Mouse (Mus musculus) hindbrain, embryonic 11.5 days (tissue): Measurements from ENCODE around the gene Cep131. TPM values are rescaled to one million over a fixed set of nuclear protein-coding genes. Genes with fewer than 3 reads are reported as not detected.

Experiments used
- ATAC-seq: fragments of 200-750 bp; cut with Nextera tagmentation; 2 replicates; pipeline ENCODE4 v1.8.0; 2017; ENCODE audit warnings: mild to moderate bottlenecking, moderate TSS enrichment, moderate library complexity; ENCODE audit not compliant: low FRiP score
- DNase-seq: peaks from one replicate; pipeline ENCODE4 v3.0.0-alpha.2; 2015; ENCODE audit warnings: low spot score
- H3K27ac ChIP-seq: fragments of 300-500 bp; sonication (generic); 2 replicates; pipeline ENCODE4 v1.5.1; 2014; ENCODE audit warnings: mild to moderate bottlenecking, low read depth, low read length
- H3K27me3 ChIP-seq: fragments of 300-500 bp; sonication (generic); 2 replicates; pipeline ENCODE4 v1.6.1; 2014; ENCODE audit warnings: mild to moderate bottlenecking, low read length, moderate library complexity, mixed read lengths; ENCODE audit not compliant: control insufficient read depth, insufficient read depth
- H3K36me3 ChIP-seq: fragments of 300-500 bp; sonication (generic); 2 replicates; pipeline ENCODE4 v1.6.1; 2014; ENCODE audit warnings: mild to moderate bottlenecking, low read length, moderate library complexity, mixed read lengths; ENCODE audit not compliant: control insufficient read depth, insufficient read depth
- H3K4me1 ChIP-seq: fragments of 300-500 bp; sonication (generic); replicated peaks from 2 replicates; pipeline ENCODE4 v1.6.1; 2014; ENCODE audit warnings: low read length, mixed read lengths; ENCODE audit not compliant: control insufficient read depth, insufficient read depth
- H3K4me2 ChIP-seq: fragments of 300-500 bp; sonication (generic); replicated peaks from 2 replicates; pipeline ENCODE4 v1.6.1; 2014; ENCODE audit warnings: mild to moderate bottlenecking, low read depth, low read length
- H3K4me3 ChIP-seq: fragments of 300-500 bp; sonication (generic); 2 replicates; pipeline ENCODE4 v1.5.1; 2014; ENCODE audit warnings: low read depth, low read length
- H3K9ac ChIP-seq: fragments of 300-500 bp; sonication (generic); 2 replicates; pipeline ENCODE4 v1.6.1; 2014; ENCODE audit warnings: low read depth, low read length
- H3K9me3 ChIP-seq: fragments of 300-500 bp; sonication (generic); 2 replicates; pipeline ENCODE4 v1.6.1; 2016; ENCODE audit warnings: low read length; ENCODE audit not compliant: control insufficient read depth
- WGBS: fragments of 180-500 bp; shearing (Covaris S2); extraction: QIAGEN DNeasy Blood & Tissue Kit; methylation state at CpG from one replicate; pipeline ENCODE4 v1.1.7; 2014; 5-methylcytosine and 5-hydroxymethylcytosine counted together
- polyA plus RNA-seq: library from polyadenylated mRNA; unstranded; fragments of >200 nt; fragmentation: Nextera tagmentation; extraction: Ambion mirVana; gene quantifications from 2 replicates; pipeline ENCODE4 v1.2.1, GENCODE M21; 2014

Gene Cep131
- polyA plus RNA-seq, 1 experiment from 2014 or later = 24.6 TPM

DNA sequence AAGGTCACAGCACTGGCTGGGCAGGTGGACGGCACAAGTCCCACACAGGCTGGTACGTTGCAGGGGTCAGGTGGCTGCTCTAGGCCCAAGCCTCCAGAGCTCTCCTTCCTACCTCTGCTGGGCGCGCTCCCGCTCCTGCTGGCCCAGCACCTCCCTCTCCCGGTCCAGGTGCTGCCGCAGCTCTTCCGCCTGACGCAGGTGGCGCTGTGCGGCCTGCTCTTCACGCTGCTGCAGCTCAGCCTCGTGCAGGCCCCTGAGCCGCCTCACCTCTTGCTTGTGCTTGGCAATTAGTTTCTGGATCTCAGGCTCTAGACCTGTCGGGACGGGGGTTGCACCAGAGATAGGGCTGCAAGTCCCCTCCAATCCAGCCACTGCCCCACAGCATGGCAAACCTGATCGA, 18.8 kb downstream of the Cep131 start:
- no peak overlapping the region for H3K4me3 ChIP-seq
- H3K9me3 ChIP-seq = no peaks in the 10 kb centered on the region
- H3K4me2 ChIP-seq = no peak overlapping the region
- no peak for ATAC-seq
- H3K4me1 ChIP-seq = no peaks in the 10 kb centered on the region
- no peak overlapping the region for H3K9ac ChIP-seq
- WGBS = 57% methylated on average over 17 of the region's 17 CpGs
- H3K27ac ChIP-seq = no peak overlapping the region
- no peak for DNase-seq
- H3K36me3 ChIP-seq = peaks cover 5% of the 10 kb centered on the region; the same call in 1 of the 2 replicates
- H3K27me3 ChIP-seq = 0 out of 2 replicates have a peak, but pooled peaks cover 3% of the 10 kb centered on the region

DNA sequence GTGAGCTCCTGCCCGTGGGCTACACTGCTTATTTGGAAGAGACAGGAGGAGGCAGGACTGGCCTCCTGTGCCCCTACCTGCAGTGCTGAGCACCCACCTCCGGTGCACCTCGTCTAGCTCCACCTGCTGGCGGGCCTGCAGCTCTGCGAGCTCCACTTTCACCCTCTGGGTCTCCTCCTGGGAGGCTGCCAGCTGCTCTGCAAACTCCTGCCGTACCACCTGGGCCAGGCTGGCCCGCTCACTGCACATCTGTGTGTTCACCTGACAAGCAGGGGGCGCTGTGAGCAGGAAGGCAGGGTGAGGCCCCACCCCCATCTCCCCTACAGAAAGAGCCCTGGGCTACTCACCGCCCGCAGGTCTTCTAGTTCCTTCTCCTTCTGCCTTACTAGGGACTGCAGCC, 21.3 kb downstream of the Cep131 start:
- Histone ChIP-seq H3K27me3 (0 out of 2 replicates have a peak, but pooled peaks cover under 1% of the 10 kb centered on the region), H3K9ac (no peak overlapping the region), H3K4me1 (no peaks in the 10 kb centered on the region), H3K36me3 (peaks cover 3% of the 10 kb centered on the region; the same call in 1 of the 2 replicates), H3K9me3 (no peaks in the 10 kb centered on the region), H3K27ac (no peak overlapping the region), H3K4me3 (no peak overlapping the region), H3K4me2 (no peak overlapping the region)
- DNase-seq = peak; percentile 60
- 45% methylated on average over 10 of the region's 10 CpGs for WGBS
- no peak for ATAC-seq

DNA sequence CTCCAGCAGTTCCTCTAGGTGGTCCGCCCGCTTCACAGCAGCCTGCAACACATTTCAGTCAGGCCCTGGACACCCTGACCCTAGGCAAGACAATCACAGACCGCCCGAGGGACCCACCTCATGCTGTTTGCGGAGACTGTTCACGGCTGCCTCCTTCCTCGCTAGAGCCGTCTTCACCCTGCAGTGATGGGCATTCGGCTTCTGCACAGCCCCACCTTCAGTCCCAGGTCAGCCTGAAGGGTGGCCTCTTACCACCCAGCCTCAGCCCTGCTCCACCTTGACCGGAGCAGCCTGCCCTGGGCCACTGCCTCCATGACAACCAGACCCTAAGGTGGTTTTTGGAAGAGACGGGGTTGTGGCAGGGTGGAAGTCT, 22.0 kb downstream of the Cep131 start:
- DNase-seq = no peak
- no peak overlapping the region for H3K9ac ChIP-seq
- 87% methylated on average over 11 of the region's 11 CpGs for WGBS
- no peaks in the 10 kb centered on the region for H3K4me1 ChIP-seq
- H3K36me3 ChIP-seq = peaks cover 3% of the 10 kb centered on the region; the same call in 1 of the 2 replicates
- no peak overlapping the region for H3K4me3 ChIP-seq
- ATAC-seq = no peak
- no peaks in the 10 kb centered on the region for H3K27me3 ChIP-seq
- no peak overlapping the region for H3K4me2 ChIP-seq
- no peak overlapping the region for H3K27ac ChIP-seq
- no peaks in the 10 kb centered on the region for H3K9me3 ChIP-seq

DNA sequence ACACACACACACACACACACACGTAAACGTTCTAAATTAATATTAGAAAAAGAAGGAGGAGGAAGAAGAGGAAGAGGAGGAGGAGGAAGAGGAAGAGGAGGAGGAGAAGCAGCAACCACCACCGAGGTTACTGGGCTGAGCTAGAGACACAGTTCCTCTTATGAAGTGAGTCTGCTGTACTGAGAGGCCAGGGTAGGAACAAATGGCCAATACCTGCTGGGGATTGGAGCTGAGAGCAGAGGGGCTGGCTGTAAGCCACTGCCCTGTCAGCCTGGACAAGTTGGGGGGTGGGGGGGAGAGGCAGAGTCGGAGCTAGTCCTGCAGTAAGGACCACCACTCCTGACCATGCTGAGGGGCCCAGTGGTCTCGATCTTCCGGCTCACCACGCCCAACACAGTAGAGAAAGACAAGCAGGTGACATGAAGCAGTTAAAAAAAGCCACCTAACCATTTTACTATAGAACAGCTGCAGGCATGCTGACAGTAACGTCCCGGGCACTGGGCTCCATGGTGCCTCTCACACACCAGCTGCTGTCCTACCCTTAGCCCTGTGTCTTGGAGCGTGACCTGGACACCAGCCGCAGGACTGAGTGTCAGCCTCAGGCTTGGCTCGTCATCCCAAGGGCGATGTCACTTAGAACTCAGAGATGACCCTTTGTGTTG, 22.5 kb downstream of the Cep131 start:
- 87% methylated on average over 13 of the region's 13 CpGs for WGBS
- Histone ChIP-seq H3K4me2 (no peak overlapping the region), H3K9ac (no peak overlapping the region), H3K27me3 (no peaks in the 10 kb centered on the region), H3K4me1 (no peaks in the 10 kb centered on the region), H3K27ac (no peak overlapping the region), H3K4me3 (no peak overlapping the region), H3K9me3 (no peaks in the 10 kb centered on the region), H3K36me3 (peaks cover 3% of the 10 kb centered on the region; the same call in 1 of the 2 replicates)
- DNase-seq = no peak
- no peak for ATAC-seq

DNA sequence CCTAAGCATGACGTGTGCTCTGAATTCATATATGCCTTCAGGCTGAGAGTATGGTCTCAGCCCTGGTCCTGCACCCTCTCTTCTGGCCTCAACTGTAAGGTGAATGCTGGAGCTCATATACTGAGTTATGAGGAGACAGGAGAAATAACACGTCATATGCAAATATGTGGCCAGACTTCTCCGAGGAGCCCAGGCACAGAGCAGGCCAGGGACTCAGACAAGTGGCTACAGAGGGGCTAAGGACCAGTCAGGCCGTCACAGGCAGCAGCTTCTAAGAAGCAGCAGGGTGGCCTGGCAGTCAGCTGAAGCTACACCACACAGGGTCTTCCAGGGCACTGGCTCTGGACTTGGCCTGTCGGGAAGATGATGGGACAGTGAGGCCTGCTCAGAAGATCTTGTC, 23.3 kb downstream of the Cep131 start:
- DNase-seq = no peak
- WGBS = 84% methylated on average over 5 of the region's 5 CpGs
- Histone ChIP-seq H3K36me3 (peaks cover 3% of the 10 kb centered on the region; the same call in 1 of the 2 replicates), H3K27ac (no peak overlapping the region), H3K9ac (no peak overlapping the region), H3K4me1 (no peaks in the 10 kb centered on the region), H3K27me3 (no peaks in the 10 kb centered on the region), H3K4me3 (no peak overlapping the region), H3K9me3 (no peaks in the 10 kb centered on the region), H3K4me2 (no peak overlapping the region)
- no peak for ATAC-seq

DNA sequence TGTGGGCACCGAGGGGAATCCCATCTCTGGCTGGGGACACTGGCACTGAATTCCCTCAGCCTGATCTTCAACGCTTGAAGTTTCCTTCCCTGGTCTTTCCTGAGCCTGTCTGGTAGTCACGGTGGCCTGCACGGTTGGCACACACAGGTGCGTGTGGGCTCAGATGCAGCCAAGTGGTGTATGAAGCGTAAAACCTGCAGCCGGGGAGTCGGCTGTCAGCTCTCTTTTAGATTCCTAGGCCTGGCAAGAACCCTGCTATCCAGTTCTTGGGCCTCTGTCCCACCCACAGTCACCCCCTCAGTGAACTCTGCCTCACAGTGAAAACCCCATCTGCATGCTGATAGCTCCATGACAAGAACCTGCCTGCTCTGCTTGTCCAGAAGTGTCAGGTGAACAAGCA, 26.0 kb downstream of the Cep131 start:
- Histone ChIP-seq H3K27me3 (no peaks in the 10 kb centered on the region), H3K9ac (no peak overlapping the region), H3K4me2 (no peak overlapping the region), H3K4me3 (no peak overlapping the region), H3K4me1 (no peaks in the 10 kb centered on the region), H3K9me3 (no peaks in the 10 kb centered on the region), H3K27ac (no peak overlapping the region), H3K36me3 (no peaks in the 10 kb centered on the region)
- DNase-seq (no peak), ATAC-seq (no peak)
- WGBS = 93% methylated on average over 8 of the region's 8 CpGs

DNA sequence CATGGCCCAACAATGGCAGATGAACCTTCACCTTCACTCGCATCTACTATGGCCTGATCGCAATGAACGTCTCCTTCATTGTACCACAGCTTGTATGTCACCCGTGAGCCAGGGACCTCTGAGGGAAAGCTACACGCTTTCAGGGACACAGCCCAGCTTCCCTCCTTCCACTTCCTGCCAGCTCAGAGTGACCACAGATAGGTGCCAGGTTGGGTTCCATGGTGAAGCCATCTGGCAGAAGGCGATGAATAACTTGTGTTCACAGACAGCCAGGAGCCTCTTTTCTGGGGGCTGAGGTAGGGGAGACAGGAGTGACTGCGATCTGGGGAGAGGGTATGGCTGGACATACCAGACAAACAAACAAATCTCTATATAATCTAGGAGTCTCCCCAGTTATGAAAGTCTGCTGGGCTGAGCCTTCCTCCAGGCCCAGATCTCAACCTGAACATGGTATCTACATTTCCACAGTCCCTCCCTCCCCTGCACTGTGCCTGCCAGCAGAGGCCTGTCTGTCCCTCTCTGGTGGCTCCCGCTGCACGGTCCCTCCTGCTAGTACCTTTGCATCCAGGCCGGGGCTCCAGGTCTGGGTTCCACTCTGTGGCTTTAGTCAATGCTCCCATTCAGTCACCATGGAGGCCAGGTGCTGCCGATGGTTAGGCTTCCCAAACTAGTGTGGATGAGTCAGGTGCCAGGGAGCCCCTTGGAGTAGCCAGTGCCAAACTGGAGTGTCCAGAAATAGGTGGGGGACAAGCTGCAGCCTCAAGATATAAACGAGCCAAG, 30.5 kb downstream of the Cep131 start:
- H3K36me3 ChIP-seq = no peaks in the 10 kb centered on the region
- WGBS = 85% methylated on average over 12 of the region's 12 CpGs
- no peaks in the 10 kb centered on the region for H3K9me3 ChIP-seq
- H3K4me1 ChIP-seq = no peaks in the 10 kb centered on the region
- no peak for DNase-seq
- H3K9ac ChIP-seq = no peak overlapping the region
- no peak overlapping the region for H3K27ac ChIP-seq
- no peak for ATAC-seq
- no peak overlapping the region for H3K4me3 ChIP-seq
- no peak overlapping the region for H3K4me2 ChIP-seq
- no peaks in the 10 kb centered on the region for H3K27me3 ChIP-seq

DNA sequence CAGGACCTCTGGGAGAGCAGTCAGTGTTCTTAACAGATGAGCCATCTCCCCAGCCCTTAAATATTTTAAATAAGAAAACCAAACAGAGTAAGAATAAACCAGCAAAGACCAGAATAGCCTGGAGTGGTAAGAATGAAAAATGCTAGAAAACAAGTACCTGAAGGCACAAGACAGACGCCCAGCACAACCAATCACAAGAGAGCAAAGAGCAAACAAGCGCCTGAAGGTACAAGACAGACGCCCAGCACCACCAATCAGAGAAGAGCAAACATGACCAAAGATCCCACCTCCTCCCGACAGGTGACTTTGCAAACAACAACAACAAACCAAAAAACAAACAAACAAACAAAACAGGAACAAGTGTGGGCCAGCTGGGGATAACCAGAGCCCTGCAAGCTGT, 32.8 kb downstream of the Cep131 start:
- Histone ChIP-seq H3K36me3 (no peaks in the 10 kb centered on the region), H3K27me3 (peaks cover 3% of the 10 kb centered on the region), H3K27ac (no peak overlapping the region), H3K4me3 (no peak overlapping the region), H3K4me2 (no peak overlapping the region), H3K9ac (no peak overlapping the region), H3K9me3 (no peaks in the 10 kb centered on the region), H3K4me1 (peaks cover 2% of the 10 kb centered on the region; the same call in 1 of the 2 replicates)
- ATAC-seq (no peak), DNase-seq (no peak)
- 87% methylated on average over 4 of the region's 4 CpGs for WGBS

DNA sequence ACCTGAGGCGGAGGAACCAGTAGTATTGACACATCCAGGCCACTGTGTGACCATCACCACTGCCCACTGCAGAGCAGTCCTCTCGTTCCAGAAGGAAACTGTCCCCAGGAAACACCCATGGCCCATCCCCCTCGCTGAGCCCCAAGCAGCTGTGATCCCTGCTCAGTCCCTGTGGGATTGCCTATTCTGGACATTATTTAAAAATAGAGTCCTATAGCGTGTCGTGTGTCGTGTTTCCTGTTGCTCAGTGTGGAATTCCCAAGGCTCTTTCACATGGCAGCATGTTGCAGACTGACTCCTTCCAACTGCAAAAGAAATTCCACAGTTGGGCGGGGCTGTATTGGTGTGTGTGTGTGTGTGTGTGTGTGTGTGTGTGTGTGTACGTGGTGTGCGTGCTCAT, 34.4 kb downstream of the Cep131 start:
- H3K27me3 ChIP-seq = peaks cover 18% of the 10 kb centered on the region
- H3K4me3 ChIP-seq = no peak overlapping the region
- no peaks in the 10 kb centered on the region for H3K36me3 ChIP-seq
- 79% methylated on average over 9 of the region's 9 CpGs for WGBS
- no peaks in the 10 kb centered on the region for H3K9me3 ChIP-seq
- no peak overlapping the region for H3K27ac ChIP-seq
- peaks cover 10% of the 10 kb centered on the region for H3K4me1 ChIP-seq
- no peak overlapping the region for H3K4me2 ChIP-seq
- no peak overlapping the region for H3K9ac ChIP-seq
- DNase-seq (no peak), ATAC-seq (no peak)
